Mouse (Mus musculus): Measurements from ENCODE around the gene Zfp263.

Zfp263 gene

DNA sequence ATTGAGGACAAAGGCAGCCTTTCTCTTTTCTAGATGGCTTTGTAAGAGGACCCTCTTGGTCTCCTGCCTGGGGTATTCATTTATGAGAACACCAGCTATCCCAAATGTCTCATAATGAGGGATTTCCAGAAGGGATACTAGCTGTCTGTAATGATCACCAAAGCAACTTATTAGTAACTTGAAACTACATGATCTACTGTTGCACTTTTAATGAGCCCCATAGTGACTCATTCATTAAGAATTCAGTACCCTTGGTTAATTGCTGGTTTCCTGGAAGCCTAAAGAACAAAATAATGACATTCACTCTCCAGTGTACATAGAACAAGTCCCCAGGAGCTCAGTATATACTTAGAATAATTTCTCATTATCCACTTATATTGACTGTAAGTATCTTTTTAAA is 37.3 kb downstream of the Zfp263 start:
- TF ChIP-seq NANOG (IDR thresholded peaks at IDR 0.05; ENCODE audit: borderline replicate concordance, low read length) (no peak), CTCF (conservative IDR thresholded peaks at IDR 0.05; ENCODE audit: low read length) (no peak), POU5F1 (IDR thresholded peaks at IDR 0.05; ENCODE audit: borderline replicate concordance, low read length) (no peak)
- Histone ChIP-seq H3K36me3 (ENCODE audit: insufficient read depth, low read length) (no peaks in the 10 kb centered on the region), H3K9me3 (ENCODE audit: low read length) (no peaks in the 10 kb centered on the region), H3K4me3 (replicated peaks; ENCODE audit: low read length) (no peak overlapping the region), H3K27me3 (ENCODE audit: insufficient read depth, low read length) (no peaks in the 10 kb centered on the region), H3K4me1 (replicated peaks; ENCODE audit: low read depth, low read length) (peaks cover 33% of the 10 kb centered on the region)

DNA sequence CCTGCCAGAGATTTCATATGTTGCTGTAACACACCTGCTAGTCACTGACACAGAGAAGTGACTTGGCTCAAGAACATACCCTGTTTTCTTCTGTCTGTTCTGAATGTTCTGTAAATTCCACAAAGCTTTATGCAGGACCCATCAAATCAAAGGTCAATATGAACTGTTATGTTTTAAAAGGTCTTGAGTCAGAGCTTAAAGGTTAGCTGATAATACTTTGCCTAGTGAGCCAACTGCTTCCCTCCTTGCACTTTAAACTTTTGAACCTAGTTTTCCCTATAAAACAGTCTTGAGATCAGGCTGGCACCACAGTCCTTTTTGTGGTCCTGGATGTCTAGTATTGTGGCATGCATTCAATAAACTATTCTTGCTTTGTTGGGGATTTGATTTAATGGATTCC is 44.5 kb downstream of the Zfp263 start:
- Histone ChIP-seq H3K4me1 (replicated peaks; ENCODE audit: low read depth, low read length) (peaks cover 10% of the 10 kb centered on the region), H3K4me3 (replicated peaks; ENCODE audit: low read length) (no peak overlapping the region), H3K27me3 (ENCODE audit: insufficient read depth, low read length) (no peaks in the 10 kb centered on the region), H3K36me3 (ENCODE audit: insufficient read depth, low read length) (no peaks in the 10 kb centered on the region), H3K9me3 (ENCODE audit: low read length) (no peaks in the 10 kb centered on the region)
- TF ChIP-seq CTCF (conservative IDR thresholded peaks at IDR 0.05; ENCODE audit: low read length) (no peak), POU5F1 (IDR thresholded peaks at IDR 0.05; ENCODE audit: borderline replicate concordance, low read length) (no peak), NANOG (IDR thresholded peaks at IDR 0.05; ENCODE audit: borderline replicate concordance, low read length) (no peak)
